Mouse (Mus musculus): Measurements from ENCODE around the gene 2310034G01Rik.

The 2310034G01Rik gene

DNA sequence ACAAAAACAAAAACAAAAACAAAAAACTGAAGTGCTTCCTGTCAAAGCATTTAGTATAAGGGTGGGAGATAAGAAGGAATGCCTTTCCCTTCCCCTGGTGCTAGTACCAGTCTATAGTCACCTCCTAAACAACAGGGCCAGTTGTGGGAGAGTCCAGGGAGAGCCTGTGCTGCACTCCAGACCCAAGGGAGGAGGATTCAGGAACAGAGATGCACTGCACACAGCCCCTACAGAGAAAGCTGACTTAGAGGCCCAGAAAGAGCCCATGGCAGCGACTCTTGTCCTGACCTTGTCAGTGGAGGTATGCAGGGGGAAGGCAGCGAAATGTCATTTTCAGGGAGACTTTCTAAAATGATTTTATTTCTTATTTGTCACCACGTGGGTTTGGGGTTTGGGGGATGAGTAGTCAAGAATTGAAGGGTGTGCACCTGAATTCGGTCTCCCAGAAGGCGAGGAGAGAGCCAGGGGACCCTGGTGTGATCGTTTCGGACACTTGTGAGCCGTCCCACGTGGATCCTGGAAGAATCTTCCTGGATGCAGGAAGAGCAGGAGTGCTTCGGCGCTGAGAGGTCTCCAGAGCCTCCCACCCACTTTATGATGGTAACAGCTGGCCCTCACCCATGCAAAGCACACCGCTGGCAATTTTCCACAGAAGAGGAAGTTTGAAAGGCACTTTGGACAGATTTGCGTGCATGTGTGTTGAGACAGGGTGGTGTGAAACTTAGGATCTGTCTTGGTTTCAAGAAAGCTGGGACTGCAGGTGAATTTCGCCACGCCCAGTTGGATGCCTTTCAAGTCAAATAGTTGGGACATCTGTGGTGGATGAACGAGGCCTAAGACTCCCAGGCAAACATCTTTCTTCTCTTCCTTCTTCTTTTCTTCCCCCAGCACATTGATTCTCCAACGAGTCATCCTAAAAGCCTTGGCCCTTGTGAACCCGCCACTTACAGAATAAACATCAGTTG is 46.6 kb downstream of the 2310034G01Rik start:
- in situ Hi-C loops (cut with MboI, MseI) = no loop called here

DNA sequence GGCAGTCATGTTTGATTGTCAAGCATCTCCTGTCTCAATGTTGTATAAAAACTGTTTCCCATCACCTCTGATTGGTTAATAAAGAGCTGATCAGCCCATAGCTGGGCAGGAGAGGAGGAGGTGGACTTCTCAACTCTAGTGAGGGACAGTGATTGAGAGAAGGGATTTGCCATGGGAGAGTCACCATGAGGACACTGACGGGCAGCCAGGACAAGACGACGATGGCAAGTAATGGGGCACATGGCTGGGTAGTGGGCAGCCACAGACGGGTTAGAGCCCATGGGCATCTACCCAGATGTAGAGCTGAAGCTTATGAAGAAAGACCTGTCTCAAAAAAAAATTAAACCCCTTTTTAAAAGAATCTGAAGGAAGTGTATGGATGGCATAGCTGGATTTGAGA is 47.6 kb downstream of the 2310034G01Rik start:
- in situ Hi-C loops (cut with MboI, MseI) = no loop called here

DNA sequence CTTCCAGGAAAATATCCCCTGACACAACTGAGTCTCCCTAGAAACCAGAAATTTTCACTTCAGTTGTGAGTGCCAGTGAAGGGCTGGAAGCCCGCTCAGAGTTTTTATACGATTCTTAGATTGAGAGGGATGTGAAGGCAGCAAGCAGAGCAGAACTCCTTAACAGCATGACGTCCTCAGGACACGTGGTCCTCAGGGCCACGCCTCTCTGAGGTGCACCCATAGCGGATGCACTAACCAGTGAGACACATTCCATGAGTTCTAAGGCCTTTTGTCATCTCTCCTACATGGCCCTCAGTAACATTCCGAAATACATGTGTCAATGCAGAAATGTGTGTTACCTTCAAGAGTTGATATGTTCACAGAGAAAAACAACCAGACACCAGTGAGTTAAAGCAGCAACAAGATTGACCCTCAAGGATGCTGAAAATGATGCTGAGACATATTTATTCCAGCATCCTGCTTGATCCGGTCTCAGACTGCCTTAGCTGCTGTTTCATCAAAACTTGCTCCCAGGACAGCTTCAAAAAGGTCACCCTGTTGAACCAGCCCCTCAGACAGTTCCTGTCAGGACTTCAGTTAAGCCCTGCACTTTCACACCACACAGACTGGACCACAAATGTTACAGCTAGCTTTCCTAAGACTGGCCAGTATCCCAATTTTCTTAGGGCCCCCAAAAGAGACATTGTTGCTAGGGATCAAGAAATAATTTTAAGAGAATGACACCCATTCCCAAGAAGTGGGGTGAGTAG is 49.6 kb downstream of the 2310034G01Rik start:
- in situ Hi-C loops (cut with MboI, MseI) = no loop called here
